Mouse (Mus musculus) liver, adult 2 months (tissue): ENCODE results near the gene Sox13. TPM values are rescaled to one million over a fixed set of nuclear protein-coding genes. Genes with fewer than 3 reads are reported as not detected.

Experiments used
- DNase-seq: peaks from one replicate; pipeline ENCODE4 v3.0.0-alpha.2; 2011; ENCODE audit warnings: low read depth, low spot score; ENCODE audit errors: extremely low read depth
- H3K27ac ChIP-seq: fragments of 200-500 bp; replicated peaks from 2 replicates; pipeline ENCODE4 v1.5.1; 2012; ENCODE audit warnings: low read depth, mild to moderate bottlenecking, control low read depth, inconsistent platforms, low read length; ENCODE audit not compliant: insufficient read depth
- H3K27me3 ChIP-seq: fragments of 200-500 bp; 2 replicates; pipeline ENCODE4 v1.6.1; 2012; ENCODE audit warnings: mild to moderate bottlenecking, moderate library complexity, low read length, inconsistent platforms; ENCODE audit not compliant: control insufficient read depth, insufficient read depth
- H3K36me3 ChIP-seq: fragments of 200-500 bp; 2 replicates; pipeline ENCODE4 v1.6.1; 2012; ENCODE audit warnings: low read length, inconsistent platforms; ENCODE audit not compliant: control insufficient read depth, insufficient read depth
- H3K4me1 ChIP-seq: fragments of 200-500 bp; 2 replicates; pipeline ENCODE4 v1.6.1; 2011; ENCODE audit warnings: low read length; ENCODE audit not compliant: control insufficient read depth, insufficient read depth
- H3K4me3 ChIP-seq: fragments of 200-500 bp; 2 replicates; pipeline ENCODE4 v1.5.1; 2011; ENCODE audit warnings: low read depth, mild to moderate bottlenecking, control low read depth, low read length, moderate library complexity; ENCODE audit not compliant: insufficient read depth
- H3K79me2 ChIP-seq: fragments of 200-500 bp; 2 replicates; pipeline ENCODE4 v1.6.1; 2012; ENCODE audit warnings: inconsistent platforms, mild to moderate bottlenecking, low read length, moderate library complexity; ENCODE audit not compliant: control insufficient read depth, insufficient read depth
- H3K9ac ChIP-seq: fragments of 200-500 bp; 2 replicates; pipeline ENCODE4 v1.6.1; 2012; ENCODE audit warnings: low read depth, mild to moderate bottlenecking, control low read depth, inconsistent platforms, low read length
- CTCF ChIP-seq: fragments of 200-500 bp; IDR thresholded peaks from 2 replicates; pipeline ENCODE4 v1.5.1; 2011; ENCODE audit warnings: low read depth, low read length, control low read depth
- POLR2A ChIP-seq: fragments of 200-500 bp; IDR thresholded peaks from 2 replicates; pipeline ENCODE4 v1.6.1; 2011; ENCODE audit warnings: low read length, control low read depth; ENCODE audit not compliant: insufficient read depth; ENCODE audit errors: extremely low read depth
- WGBS: fragments of 180-500 bp; shearing (Covaris S2); methylation state at CpG from one replicate; pipeline ENCODE4 v1.1.7; 2018; 5-methylcytosine and 5-hydroxymethylcytosine counted together
- polyA plus RNA-seq: library from polyadenylated mRNA; depleted of rRNA; stranded (reverse); fragments of >200 nt; gene quantifications from 2 replicates; pipeline ENCODE4 v1.2.3, GENCODE M21; 2012
- total RNA-seq: library from RNA; depleted of rRNA; stranded (reverse); fragments of >200 nt; gene quantifications from 2 replicates; pipeline ENCODE4 v1.2.3, GENCODE M21; 2014

Gene Sox13
- total and polyA plus RNA-seq, 2 experiments = 2.2 to 10.2 TPM

GRCm38 (mm10) chr1:133411506-133412147 is 12.6 kb downstream of the Sox13 start:
- H3K9ac ChIP-seq = no peak overlapping the region
- no peak overlapping the region for H3K27ac ChIP-seq
- H3K4me3 ChIP-seq = no peak overlapping the region
- peaks cover 16% of the 10 kb centered on the region for H3K4me1 ChIP-seq
- DNase-seq = no peak
- peaks cover 66% of the 10 kb centered on the region; the same call in 1 of the 2 replicates for H3K79me2 ChIP-seq
- TF ChIP-seq CTCF (no peak), POLR2A (no peak)
- H3K36me3 ChIP-seq = no peaks in the 10 kb centered on the region
- WGBS = 80% methylated on average over 8 of the region's 8 CpGs
- no peaks in the 10 kb centered on the region for H3K27me3 ChIP-seq

GRCm38 (mm10) chr1:133409786-133410185 is 14.4 kb downstream of the Sox13 start:
- Histone ChIP-seq H3K79me2 (peaks cover 57% of the 10 kb centered on the region; the same call in 1 of the 2 replicates), H3K36me3 (no peaks in the 10 kb centered on the region), H3K27ac (no peak overlapping the region), H3K27me3 (no peaks in the 10 kb centered on the region), H3K4me3 (no peak overlapping the region), H3K4me1 (peaks cover 7% of the 10 kb centered on the region), H3K9ac (no peak overlapping the region)
- WGBS = 64% methylated on average over 9 of the region's 9 CpGs
- TF ChIP-seq CTCF (no peak), POLR2A (no peak)
- DNase-seq = no peak

DNA sequence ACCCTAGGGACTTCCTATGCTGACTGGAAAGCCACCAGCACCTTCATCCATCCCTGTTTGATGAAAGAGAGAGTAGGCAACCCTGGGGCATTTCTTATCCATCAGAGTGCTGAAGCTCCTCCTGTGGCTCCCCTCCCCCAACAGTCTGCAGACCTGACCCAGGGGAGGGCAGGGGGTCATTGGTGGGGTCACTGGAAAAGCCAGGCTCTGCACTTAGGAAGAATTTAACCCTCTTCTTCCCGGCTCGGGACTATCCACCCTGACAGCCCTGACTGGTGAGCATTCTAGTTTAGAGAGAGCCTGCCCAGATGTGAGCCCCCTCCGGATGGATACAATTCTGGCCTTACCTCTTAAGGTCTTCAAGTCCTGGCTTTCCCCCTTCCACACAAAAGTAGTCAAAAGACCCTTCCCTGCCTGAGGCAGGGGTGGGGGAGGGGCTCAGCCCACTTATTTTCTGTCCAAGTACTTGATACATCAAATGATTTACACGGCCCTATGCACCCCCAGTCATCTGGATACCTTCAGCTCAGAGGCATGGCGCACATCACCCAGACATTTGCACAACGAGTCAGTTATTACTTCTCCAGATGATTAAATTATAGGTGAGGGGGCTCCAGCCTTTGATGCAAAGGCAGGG is 15.2 kb downstream of the Sox13 start:
- H3K79me2 ChIP-seq = peaks cover 55% of the 10 kb centered on the region; the same call in 1 of the 2 replicates
- H3K27ac ChIP-seq = no peak overlapping the region
- no peaks in the 10 kb centered on the region for H3K36me3 ChIP-seq
- DNase-seq = no peak
- TF ChIP-seq CTCF (no peak), POLR2A (no peak)
- 56% methylated on average over 6 of the region's 6 CpGs for WGBS
- H3K9ac ChIP-seq = no peak overlapping the region
- H3K4me3 ChIP-seq = no peak overlapping the region
- H3K27me3 ChIP-seq = no peaks in the 10 kb centered on the region
- H3K4me1 ChIP-seq = peaks cover 6% of the 10 kb centered on the region; the same call in 1 of the 2 replicates

DNA sequence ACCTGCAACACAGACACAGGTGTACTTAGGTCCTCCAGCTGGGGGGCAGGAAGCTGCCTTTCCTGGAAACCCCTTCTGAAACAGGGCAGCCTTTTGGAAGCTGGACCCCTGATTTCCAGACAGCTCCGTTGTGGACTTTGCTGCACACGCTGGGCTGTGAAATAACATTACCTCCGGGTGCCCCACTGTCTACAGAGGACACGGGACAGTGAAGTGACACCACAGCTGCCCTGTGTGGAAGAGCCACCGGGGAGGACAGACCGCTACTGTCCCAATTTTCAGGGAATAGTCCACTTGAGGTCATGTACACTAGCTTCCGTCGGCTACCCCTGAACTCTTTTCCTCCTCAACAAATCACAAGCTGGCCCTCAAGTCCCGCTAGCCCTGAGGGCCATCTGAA is 15.9 kb downstream of the Sox13 start:
- Histone ChIP-seq H3K27me3 (no peaks in the 10 kb centered on the region), H3K9ac (no peak overlapping the region), H3K4me1 (peaks cover 6% of the 10 kb centered on the region; the same call in 1 of the 2 replicates), H3K27ac (no peak overlapping the region), H3K79me2 (peaks cover 53% of the 10 kb centered on the region; the same call in 1 of the 2 replicates), H3K36me3 (no peaks in the 10 kb centered on the region), H3K4me3 (no peak overlapping the region)
- WGBS = 46% methylated on average over 9 of the region's 9 CpGs
- TF ChIP-seq CTCF (no peak), POLR2A (no peak)
- no peak for DNase-seq

GRCm38 (mm10) chr1:133407436-133407835 is 16.7 kb downstream of the Sox13 start:
- TF ChIP-seq CTCF = no peak
- no peak for TF ChIP-seq POLR2A
- H3K27me3 ChIP-seq = no peaks in the 10 kb centered on the region
- H3K27ac ChIP-seq = no peak overlapping the region
- DNase-seq = no peak
- H3K9ac ChIP-seq = no peak overlapping the region
- no peak overlapping the region for H3K4me3 ChIP-seq
- peaks cover 44% of the 10 kb centered on the region; the same call in 1 of the 2 replicates for H3K79me2 ChIP-seq
- H3K36me3 ChIP-seq = no peaks in the 10 kb centered on the region
- 64% methylated on average over 6 of the region's 6 CpGs for WGBS
- peaks cover 6% of the 10 kb centered on the region; the same call in 1 of the 2 replicates for H3K4me1 ChIP-seq

GRCm38 (mm10) chr1:133406614-133407013 is 17.6 kb downstream of the Sox13 start:
- WGBS = 79% methylated on average over 7 of the region's 7 CpGs
- peaks cover 39% of the 10 kb centered on the region; the same call in 1 of the 2 replicates for H3K79me2 ChIP-seq
- no peak for DNase-seq
- no peak overlapping the region for H3K27ac ChIP-seq
- no peaks in the 10 kb centered on the region for H3K27me3 ChIP-seq
- no peak overlapping the region for H3K4me3 ChIP-seq
- peaks cover 6% of the 10 kb centered on the region; the same call in 1 of the 2 replicates for H3K4me1 ChIP-seq
- no peak overlapping the region for H3K9ac ChIP-seq
- H3K36me3 ChIP-seq = no peaks in the 10 kb centered on the region
- no peak for TF ChIP-seq CTCF
- TF ChIP-seq POLR2A = no peak
